Mouse (Mus musculus): ENCODE measurements around the gene Arrb2. TPM values are rescaled to one million over a fixed set of nuclear protein-coding genes. Genes with fewer than 3 reads are reported as not detected.

The Arrb2 gene
- total RNA-seq, 2 experiments from 2014 or later, result 7.6 to 9.0 TPM

DNA sequence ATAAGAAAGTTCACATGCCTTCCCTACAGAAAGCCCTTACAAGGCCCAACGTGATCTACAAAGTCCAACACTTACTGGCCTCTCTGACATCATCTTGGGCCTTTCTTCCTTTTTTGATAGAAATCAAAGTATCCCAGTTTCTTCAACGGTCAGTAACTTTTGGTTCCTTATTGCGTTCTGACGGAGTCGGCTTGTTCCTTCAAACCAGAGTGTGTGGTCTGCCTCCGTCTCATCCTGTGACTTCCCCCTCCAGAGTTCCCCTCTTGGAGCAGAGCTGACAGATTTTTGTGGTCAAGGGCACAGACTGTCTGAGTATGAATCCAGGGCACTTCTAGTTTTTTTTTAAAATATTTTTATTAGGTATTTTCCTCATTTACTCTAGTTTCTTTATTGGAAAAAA is 57.2 kb downstream of the Arrb2 start:
- DNase-seq (ENCODE audit: low spot score), result no peak

Small RNA genes lying within 50 kb of the gene (microRNA-seq; reads per million reads assigned to microRNA genes)
- gene Mir7115, result not detected

Other genes starting within 250 kb of the Arrb2 start
- under 1 TPM in 1 of 2 experiments, not detected in 1; 0.50 TPM for gene Slc16a11, start 219.9 kb upstream of the Arrb2 start, total RNA-seq (2021)
- gene Slc16a13, start 211.6 kb upstream of the Arrb2 start, total RNA-seq (2021), result under 1 TPM; 0.14 to 0.50 TPM
- 1 to 10 TPM in 1 of 2 experiments, under 1 TPM in 1; 0.82 to 5.1 TPM for gene Bcl6b, start 202.8 kb upstream of the Arrb2 start, total RNA-seq (2021)
- 10 to 100 TPM; 30.3 to 30.7 TPM for gene 0610010K14Rik, start 194.7 kb upstream of the Arrb2 start, total RNA-seq (2021)
- gene Gm21988, start 192.8 kb upstream of the Arrb2 start, total RNA-seq (2021), result 1 to 10 TPM; 3.2 to 3.3 TPM
- gene Rnasek, start 192.8 kb upstream of the Arrb2 start, total RNA-seq (2021), result 100 to 1,000 TPM; 120 to 133 TPM
- 1 to 10 TPM; 1.2 to 1.5 TPM for gene Alox12, start 177.3 kb upstream of the Arrb2 start, total RNA-seq (2021)
- not detected for gene Alox12e, start 110.0 kb upstream of the Arrb2 start, total RNA-seq (2021)
- gene Alox15, start 80.6 kb upstream of the Arrb2 start, total RNA-seq (2021), result under 1 TPM; 0.12 to 0.34 TPM
- 10 to 100 TPM; 17.9 to 19.2 TPM for gene Pelp1, start 22.6 kb upstream of the Arrb2 start, total RNA-seq (2021)
- 1 to 10 TPM; 4.2 to 4.9 TPM for gene Med11, start 19.3 kb downstream of the Arrb2 start, total RNA-seq (2021)
- under 1 TPM; 0.19 to 0.25 TPM for gene Zmynd15, start 26.8 kb downstream of the Arrb2 start, total RNA-seq (2021)
- gene Cxcl16, start 27.3 kb downstream of the Arrb2 start, total RNA-seq (2021), result 1 to 10 TPM in 1 of 2 experiments, under 1 TPM in 1; 0.73 to 1.2 TPM
- not detected for gene Tm4sf5, start 72.6 kb downstream of the Arrb2 start, total RNA-seq (2021)
- gene Vmo1, start 82.0 kb downstream of the Arrb2 start, total RNA-seq (2021), result not detected
- gene Gltpd2, start 86.6 kb downstream of the Arrb2 start, total RNA-seq (2021), result not detected
- 100 to 1,000 TPM; 226 to 241 TPM for gene Psmb6, start 92.7 kb downstream of the Arrb2 start, total RNA-seq (2021)
- not detected for gene Gm40193, start 100.3 kb downstream of the Arrb2 start, total RNA-seq (2021)
- gene Pld2, start 107.4 kb downstream of the Arrb2 start, total RNA-seq (2021), result 10 to 100 TPM; 12.2 to 17.7 TPM
- 10 to 100 TPM; 28.8 to 34.1 TPM for gene Mink1, start 130.2 kb downstream of the Arrb2 start, total RNA-seq (2021)
- not detected for gene 4930544D05Rik, start 183.2 kb downstream of the Arrb2 start, total RNA-seq (2021)
- 10 to 100 TPM; 14.7 to 20.6 TPM for gene Chrne, start 186.6 kb downstream of the Arrb2 start, total RNA-seq (2021)
- gene Gp1ba, start 206.5 kb downstream of the Arrb2 start, total RNA-seq (2021), result under 1 TPM in 1 of 2 experiments, not detected in 1; 0.09 TPM
- 10 to 100 TPM; 35.3 to 37.2 TPM for gene Rnf167, start 214.6 kb downstream of the Arrb2 start, total RNA-seq (2021)
- gene Slc25a11, start 214.8 kb downstream of the Arrb2 start, total RNA-seq (2021), result 100 to 1,000 TPM; 292 to 304 TPM
- 100 to 1,000 TPM; 217 to 233 TPM for gene Pfn1, start 222.0 kb downstream of the Arrb2 start, total RNA-seq (2021)
- gene Eno3, start 224.6 kb downstream of the Arrb2 start, total RNA-seq (2021), result 1,000 to 10,000 TPM; 5,616 to 7,081 TPM
- gene Spag7, start 236.8 kb downstream of the Arrb2 start, total RNA-seq (2021), result 100 to 1,000 TPM in 1 of 2 experiments, 10 to 100 TPM in 1; 83.4 to 103 TPM

Measured in gastrocnemius, adult 18-20 months (tissue).